Mouse (Mus musculus) layer of hippocampus, adult 9-11 months (tissue): ENCODE measurements around the gene Dock3.

ENCODE experiments used
- DNase-seq: peaks from one replicate; pipeline ENCODE4 v3.0.0; 2022

Dock3 gene

DNA sequence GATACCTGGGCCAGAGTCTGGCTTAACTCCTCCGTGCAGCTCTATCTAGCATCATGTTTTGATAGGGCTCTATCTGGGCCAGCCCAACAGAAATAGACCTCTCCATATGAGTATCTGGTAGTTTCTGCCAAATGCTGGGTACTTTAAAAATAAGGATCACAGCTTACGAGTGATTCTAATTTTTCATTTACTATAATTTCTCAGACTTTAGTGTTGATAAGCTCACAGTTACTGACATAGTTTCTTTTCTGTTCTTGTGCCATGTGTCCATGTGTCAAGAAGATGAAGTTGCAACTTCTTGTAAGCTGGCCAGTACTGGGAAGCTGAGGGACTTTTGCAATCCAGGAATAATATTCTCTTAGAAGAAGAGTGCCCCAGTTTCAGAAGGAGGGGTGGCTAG is 228.5 kb downstream of the Dock3 start:
- no peak for DNase-seq

DNA sequence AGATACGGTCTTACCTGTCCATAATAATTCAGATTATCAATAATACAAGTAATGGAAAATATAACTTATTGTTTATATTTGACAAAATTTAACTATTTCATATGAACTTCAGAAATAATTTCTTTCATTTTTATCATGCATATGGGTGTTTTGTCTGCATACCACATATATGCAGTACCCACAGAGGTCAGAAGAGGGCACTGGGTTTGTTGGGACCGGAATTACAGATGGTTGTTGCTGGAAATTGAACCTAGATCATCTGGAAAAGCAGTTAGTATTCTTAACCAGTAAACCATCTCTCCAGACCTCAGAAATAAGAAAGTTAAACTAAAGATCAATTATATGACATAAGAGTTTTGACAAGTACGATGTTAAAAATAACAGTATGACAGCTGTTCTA is 261.0 kb downstream of the Dock3 start:
- no peak for DNase-seq

DNA sequence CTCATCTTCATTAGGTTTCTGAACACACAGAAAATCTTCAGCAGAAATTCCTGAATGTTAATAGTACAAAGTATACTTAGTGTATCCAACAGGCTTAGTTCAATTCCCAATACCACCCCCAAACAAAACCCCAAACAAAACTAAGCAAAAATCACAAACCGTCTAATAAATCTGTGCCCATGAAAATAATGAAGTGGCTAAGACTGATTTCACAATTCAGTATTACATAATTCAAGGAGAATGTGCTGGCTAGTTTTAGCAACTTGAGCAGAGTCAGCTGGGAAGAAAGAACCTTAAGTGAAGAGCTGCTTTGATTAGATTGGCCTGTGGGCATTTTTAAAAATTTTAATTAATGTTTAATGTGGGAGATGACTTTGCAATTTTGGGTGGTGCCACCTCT is 273.3 kb downstream of the Dock3 start:
- no peak for DNase-seq

DNA sequence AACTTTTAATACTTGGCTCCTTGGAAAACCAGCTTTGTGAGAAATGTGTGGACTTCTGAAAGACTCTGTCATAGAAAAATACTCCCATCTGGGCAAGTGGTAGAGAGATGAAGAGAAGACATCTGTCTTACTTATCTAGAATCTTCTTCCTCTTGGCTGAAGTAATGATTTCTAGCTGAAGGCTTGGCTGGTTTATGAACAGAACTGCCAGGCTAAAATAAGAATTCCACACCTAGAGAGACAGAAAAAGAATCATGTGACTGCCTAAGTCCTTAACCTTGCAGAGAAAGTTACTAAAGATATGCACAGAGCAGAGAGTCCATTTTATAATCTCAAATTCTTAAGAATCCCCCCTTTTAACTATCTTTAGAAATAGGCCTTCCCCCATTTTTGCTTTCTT is 276.2 kb downstream of the Dock3 start:
- no peak for DNase-seq

DNA sequence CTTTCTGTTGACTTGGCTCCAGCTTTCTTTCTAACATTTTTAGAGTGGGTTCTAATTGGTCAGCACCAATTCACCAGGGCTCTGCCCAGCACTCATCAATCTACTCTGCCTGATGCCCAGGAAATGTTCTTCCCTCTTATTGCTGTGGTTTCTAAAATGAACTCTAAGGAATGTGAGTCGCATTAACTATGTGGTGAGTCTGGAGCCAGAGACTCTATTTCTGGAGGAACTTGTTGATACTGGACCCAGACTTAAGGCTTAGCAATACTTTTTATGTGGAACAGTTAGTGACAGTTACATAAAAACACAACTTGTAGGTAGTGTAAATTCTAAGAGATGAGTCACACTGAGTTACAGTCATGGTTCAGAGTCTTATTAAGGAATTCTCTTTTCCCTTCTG is 296.7 kb downstream of the Dock3 start:
- no peak for DNase-seq

DNA sequence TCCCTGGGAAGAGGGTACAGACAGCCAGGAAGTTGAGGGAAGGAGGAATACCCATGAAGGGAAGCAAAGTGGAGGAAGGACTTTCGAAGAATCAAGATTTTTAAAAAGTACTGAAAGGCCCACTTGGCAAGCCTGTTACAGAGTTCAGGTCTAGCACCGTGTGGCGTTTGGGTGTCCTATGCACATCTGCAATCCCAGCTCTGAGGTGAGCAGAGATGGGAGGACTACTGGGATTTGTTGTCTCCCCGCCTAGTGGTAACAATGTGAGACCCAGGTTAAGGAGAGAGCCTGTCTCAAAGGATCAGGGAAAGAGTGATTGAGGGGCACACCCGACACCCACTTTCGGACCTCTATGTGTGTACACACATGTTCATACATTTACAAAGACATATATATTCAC is 316.8 kb downstream of the Dock3 start:
- DNase-seq = no peak

DNA sequence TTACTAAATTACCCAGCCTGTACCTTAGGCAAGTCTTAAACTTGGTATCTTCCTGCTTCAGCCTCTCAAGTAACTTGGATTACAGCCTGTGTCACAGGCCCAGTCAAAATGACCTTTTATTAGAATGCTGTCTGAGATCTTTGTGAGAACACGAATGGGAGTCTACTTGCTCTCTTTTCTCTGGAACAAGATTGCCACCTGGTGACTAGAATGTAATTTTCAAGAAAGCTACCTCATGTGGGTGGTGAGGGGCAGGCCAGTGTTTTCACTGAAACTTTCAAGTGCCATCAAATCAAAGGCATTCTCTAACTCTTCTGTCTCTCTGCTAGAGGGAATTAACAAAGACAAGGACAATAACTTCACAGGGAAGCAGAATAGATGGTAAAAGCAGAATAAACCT is 317.9 kb downstream of the Dock3 start:
- no peak for DNase-seq

DNA sequence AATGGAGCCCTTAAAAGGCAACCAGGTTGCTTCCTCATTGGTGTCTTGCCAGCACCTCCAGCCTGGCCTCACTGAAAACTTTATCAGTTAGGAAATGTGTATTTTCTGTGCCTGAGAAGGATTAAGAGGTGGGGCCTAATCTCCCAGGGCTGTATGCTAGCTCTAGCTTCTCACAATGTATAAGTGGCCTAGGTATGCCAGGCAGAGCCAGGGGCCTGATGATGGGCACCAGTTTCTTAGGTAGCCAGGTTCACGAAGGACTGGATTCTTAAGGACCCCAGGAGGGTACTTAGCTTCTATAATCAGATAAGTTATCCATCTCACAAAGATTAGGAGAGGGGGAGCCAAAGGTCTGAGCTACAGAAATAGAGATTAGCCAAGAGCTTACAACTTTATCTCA is 320.1 kb downstream of the Dock3 start:
- DNase-seq = no peak

DNA sequence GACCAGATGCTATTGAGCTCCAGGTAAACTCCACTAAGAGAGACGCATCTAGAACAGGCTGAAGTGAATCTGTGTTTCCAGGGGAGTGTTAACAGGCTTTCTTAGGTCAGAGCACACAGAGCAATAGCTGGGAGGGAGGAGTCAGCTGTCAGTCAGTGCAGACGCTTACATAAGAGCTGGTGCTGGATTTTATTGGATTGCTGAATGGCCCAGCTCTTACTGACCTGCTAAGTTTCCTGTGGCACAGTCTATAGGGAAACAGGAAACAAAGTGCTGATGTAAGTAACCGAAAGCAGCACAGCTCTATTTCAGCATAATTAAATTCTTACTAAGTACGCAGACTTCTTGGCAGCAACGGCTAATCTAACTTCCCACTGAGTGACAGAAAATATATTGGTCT is 323.0 kb downstream of the Dock3 start:
- DNase-seq = no peak

DNA sequence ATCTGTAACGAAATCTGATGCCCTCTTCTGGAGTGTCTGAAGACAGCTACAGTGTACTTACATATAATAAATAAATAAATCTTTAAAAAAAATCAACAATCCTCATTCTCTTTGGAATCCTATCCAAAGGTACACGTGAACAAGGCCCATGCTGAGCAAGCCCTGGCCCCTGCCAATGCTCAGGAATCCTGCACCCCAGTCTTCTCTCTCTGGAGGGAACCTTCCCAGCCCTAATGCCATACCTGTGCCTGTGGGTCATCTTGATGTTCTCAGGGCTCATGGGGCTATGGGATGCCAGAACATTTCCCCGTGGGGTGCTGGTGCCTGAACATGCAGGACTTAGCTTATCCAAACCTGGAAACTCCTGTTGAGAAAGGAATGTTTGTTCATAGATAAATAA is 323.5 kb downstream of the Dock3 start:
- DNase-seq = no peak

DNA sequence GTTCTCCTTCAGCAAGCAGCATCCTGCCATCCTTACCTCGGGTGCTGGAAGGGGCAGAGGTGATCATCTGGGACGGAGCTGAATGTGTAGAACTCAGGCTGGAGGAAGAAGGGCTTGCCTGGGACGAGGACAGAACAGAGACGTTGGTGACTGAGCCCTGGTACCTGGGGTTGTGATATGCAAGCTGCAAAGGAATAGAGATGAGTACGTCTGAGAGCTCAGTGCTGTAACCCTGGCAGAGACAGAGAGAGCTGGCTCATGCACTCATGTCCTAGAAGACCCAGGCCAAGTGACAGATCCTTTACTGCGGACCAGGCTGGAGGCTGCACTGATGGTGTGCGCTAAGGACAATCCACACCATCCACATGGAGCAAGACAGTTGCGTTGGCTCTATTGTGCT is 325.1 kb downstream of the Dock3 start:
- no peak for DNase-seq

DNA sequence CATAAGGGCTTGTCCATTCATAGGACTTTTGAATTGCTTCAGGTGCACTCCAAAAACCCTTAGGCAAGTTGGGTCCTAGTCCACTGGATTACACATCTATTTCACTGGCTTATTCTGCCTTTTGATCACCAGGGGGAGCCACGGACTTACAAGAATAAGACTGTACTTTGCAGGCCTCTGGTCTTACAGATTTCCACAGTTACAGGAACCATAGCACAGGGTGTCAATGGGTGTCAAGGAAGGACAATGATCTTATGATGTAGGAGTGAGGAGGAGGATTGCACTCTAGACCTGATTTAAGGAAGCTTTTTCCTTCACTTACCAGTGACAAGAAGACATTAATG is 327.9 kb downstream of the Dock3 start:
- no peak for DNase-seq

DNA sequence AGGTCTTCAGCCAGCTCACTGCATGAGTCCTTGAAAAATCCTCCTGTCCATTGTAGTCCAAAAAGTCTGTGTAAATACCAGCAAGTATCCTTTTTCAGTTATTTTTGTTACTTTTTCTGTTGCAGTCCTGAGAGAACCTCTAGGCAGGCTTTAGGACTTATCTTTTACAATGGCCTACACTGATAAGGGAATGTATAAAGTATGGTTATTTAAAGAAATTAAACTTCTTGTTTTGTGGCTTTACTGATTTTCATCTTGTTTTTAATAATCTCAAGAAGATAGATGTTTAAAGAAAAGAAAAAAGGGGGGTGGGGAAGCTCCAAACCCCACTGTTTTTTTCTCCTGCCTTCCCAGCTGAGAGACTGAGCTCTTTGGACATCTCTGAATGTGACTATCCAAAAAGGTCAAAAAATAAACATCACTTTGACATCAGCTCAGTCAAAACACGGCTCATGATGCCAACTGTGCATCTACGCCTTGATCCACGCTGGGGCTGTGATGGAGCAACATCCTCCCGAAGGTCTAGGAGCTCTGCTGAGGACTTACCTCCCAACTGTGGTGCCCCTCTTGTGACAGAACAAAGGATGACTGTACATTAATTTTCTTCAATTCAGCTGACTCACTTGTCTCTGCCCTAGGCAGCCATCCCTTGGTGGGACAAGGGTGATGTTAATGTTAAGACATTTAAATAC is 328.5 kb downstream of the Dock3 start:
- no peak for DNase-seq

DNA sequence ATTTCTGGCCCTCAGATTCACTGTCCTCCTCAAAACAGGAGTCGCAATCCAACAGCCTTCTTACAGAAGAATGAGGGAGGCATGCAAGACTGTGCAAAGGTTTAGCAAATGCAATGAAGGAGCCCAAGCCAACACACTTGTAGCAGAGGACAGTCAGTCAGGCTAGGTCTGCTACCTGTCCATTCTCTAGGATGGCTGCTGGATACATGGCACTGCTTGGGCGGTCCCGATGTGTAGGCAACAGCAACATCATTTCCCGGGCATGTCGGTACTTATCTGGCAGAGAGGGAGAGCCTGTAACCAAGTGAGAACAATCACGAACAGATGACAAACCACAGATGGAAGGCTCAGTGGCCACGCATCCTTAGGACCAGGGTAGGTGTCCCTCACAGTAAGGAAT is 330.1 kb downstream of the Dock3 start:
- DNase-seq = no peak

DNA sequence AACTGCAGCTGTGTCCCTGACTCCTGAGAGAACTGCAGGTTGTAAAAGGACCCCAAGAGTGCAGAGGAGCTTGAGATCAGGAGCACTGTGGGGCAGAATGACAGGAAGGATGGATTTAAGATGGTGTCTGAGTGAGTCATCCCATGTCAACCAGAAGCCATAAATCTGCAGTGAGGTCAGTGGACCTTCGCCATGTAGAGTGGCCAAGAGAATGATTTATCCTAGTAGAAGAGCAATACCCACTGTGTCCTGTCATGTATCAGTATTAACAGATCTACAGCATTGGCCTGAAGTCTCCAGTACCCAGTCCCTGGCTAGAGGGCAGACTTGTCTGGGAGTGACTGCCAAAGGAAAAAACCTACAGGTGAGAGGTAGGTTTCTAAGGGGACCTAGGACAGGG is 332.8 kb downstream of the Dock3 start:
- DNase-seq = no peak

DNA sequence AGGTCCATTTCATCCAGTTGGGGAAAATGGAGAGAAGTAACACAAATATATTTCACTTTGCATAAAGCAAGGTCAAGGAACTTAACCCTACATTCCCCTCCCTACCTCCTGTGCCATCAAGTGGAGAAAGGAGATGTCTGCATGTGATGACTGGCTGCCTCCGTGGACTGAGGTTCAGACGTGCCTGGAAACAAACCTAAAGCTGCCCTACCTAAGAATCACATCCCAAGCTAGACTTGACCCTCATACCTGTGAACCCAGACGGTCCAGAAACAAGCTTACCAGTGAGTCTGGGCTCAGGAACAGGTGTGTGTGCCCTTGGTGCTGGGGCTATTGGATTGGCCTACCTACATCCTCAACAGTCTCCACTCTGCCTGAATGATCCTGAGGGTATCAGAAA is 338.4 kb downstream of the Dock3 start:
- DNase-seq = no peak

DNA sequence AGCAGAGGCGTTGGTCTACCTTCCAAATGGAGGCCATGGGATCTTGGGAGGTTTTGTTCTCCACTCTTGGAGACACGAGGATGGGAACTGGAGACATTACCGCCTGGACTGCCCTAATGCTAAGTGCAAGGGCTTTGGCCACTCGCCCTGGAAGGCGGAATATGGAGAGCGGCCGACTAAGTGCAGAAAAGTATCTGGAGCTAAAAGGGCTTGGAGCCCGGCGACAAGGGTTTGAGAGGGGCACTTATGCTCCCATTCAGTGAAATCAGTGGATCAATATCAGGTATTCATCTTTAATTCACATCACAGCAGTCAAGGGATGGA is 339.2 kb downstream of the Dock3 start:
- no peak for DNase-seq

DNA sequence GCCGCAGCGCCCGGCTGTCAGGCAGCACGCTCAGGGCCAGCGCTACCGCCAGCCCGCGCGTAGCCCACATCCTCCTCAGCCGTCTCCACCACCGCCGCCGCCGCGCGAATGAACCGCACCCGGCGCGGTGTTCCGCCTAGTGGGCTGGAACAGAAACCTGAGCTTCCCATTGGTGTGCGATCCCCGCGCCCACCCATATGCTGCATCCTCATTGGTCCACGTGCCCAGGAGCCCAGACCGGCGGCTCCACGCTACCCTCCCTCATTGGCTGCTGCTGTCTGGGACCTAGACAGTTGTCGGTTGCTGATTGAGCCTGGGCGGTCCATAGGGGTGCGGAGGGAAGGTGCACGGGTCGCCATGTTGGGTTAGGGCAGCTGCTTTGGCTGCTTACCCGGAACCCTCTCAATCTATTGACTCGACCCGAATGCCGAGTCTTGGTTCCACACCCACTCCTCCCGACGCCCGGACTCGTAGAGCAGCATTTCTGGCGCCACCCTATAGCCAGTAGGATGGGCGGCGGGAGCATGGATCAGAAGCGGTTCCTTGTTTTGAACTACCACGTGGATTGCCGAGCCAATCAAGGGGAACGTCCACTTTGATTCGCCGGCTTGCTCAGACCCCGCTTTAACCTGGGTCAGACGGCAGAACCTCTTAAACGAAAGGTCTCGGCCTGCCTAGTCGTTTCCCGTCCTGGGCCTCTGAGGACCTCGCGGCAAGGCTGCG is 339.7 kb downstream of the Dock3 start, which contains the start of gene Manf:
TSS of gene Manf (minus strand) at position 151 of the 723 bp plus-strand sequence.
- DNase-seq = peak; percentile 99

DNA sequence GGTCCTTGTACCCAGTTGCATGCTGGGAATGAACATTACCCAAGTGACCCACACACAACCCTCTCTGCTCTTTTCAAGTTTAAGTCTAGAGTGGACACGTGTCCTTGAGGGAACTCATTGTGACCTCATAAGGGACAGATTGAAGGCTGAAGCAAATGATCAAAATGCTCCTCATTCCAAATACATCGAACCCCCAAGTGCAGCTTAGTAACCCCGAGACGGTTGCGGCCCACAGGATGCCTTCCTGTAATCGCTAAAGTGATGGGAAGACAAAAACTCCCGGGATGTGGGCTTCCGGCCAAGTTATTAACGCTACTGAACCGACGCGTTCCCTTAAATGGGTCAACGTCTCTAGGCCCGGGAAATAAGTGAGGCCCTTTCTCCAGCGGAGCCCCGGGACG is 340.4 kb downstream of the Dock3 start:
- DNase-seq = no peak

DNA sequence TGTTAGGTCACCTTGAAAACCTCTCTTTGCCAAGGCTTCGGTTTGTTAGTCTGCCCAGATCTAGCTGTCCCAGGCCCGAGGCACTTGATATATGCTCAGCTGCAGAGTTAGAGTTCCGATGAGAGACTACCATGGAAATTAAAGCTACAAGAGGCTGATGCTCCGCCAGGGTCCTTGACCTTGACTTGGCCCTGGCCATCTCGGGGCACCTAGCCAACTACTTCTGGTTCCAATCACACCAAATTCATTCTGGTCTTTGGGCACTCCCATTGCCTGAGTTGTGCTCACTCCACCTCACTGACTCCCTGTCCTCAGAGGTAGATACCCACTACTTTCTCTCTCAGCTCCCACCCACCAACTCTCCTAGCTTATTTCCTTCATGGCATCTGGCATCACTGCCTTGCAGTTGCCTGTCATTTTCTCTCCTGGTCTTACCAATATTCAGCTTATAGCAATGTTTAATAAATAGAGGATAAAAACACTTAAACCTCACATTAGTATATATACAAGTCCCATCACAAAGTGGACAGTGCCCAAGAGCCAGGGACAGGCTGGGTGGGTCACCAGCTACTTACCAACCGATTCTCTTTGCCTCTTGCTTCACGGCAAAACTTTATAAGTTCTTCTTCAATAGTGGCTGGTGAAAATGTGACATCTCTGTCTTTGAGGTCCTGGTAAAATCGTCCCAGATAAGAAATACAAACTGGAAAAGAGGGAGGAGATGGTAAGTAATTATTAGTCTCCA is 341.0 kb downstream of the Dock3 start:
- no peak for DNase-seq

DNA sequence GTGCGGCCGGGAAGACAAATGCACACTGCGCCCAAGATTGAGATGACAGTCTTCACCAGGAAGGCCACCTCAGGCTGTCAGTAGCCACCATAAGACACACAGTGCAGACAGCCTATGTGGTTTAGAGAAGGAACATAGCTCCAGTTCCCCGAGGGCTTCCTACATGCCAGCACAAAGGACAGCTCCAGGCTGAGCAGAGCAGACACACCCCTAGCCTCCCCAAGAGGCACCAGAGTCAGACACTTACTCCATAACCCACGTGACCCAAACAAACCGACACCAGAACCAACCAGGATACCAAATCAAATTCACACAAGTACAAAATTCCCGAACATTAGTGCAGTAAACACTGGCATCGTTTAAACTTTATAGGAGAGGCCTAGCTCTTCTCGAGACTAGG is 342.4 kb downstream of the Dock3 start:
- no peak for DNase-seq

DNA sequence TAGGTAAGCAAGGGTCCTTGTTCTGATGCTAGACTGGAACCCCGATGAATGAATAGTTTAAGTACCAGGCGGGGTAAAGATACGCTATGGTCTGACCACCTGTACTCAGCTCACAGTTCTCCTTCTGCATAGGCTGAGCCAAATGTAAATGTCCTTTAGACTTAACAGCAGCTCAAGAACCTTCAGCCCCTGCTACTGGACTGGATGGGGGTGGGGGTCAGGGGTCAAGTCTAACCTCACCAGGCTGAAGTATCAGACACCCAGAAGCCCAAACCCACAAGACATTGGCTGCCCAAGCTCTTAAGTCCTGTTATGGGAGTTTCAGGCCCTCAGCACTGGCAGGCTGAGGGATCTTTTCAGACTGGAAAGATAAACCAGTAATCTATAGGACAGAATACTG is 343.4 kb downstream of the Dock3 start:
- DNase-seq = no peak

DNA sequence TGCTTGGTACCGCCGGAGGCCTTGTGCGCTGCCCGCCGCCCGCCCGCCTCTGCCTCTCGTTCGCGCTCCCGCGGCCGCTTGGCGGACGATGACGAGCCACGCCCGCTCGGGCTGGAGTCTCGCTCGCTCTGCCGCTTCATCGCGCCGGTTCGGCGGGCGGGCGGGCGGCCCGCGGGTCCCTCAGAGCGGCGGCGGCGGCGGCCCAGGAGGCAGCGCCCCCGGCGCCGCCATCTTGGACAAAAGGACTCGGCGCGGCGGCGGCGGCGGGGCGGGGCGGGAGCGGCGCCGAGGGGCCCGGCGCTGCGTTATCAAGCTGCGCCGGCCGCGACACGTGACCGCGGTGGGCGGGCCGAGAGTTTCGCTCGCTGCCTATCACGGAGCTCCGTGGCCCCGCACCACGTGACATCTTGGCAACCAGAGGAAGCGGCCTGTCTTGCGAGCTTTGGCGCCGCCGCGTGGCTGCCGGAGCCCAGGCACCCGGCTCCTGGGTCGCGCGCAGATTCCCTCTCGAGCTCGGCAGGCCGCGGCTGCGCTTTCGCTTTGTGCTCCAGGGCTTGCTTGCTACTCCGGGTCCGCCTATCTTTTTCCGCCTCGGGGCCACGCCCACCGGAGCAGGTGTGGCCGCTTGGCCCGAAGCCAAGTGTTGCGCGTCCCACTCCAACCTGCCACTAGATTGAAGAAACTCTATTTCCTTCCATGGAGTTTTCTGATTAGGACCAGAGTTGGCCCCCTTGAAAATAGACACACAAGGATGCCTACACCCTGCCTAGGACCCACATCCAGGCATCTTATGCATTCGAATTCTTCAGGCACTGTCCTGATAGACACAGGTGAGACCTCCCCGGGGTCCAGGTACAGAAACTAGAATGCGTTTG is 344.6 kb downstream of the Dock3 start, which contains the start of gene Rbm15b:
TSS of gene Rbm15b (minus strand) at position 601 of the 875 bp plus-strand sequence.
- peak; percentile 98 for DNase-seq
